Mouse (Mus musculus): Measurements from ENCODE around the gene Stk24. TPM values are rescaled to one million over a fixed set of nuclear protein-coding genes. Genes with fewer than 3 reads are reported as not detected.

Gene Stk24
- total RNA-seq, 4 experiments from 2014 or later: 62.3 to 71.6 (median 64.9) TPM

DNA sequence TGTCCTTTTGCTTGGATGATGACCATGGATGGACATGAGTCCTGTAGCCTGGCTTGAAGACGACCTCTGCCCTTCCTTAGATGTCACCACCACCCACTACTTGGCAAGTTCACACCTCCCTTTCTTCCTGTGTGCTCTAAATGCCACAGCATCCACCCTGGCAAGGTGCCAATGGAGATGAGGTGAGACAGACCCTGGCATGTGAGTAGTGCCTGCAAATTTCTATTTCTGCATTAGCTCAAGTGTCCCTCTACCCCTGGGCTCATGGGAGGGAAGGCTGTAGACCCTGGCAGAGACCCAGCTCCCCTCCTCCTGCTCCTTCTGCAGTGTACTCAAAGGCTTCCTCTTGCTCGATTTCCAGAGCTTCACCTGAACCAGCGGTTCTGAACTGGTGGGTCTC lies 64.9 kb downstream of the Stk24 start:
- DNase-seq (ENCODE audit: low spot score in 2 of 2): no peak

- no peak for DNase-seq (ENCODE audit: low spot score in 2 of 2)
Measured at GRCm38 (mm10) chr14:121313283-121313682, 66.5 kb downstream of the Stk24 start.

GRCm38 (mm10) chr14:121311083-121311482 lies 68.7 kb downstream of the Stk24 start:
- no peak for DNase-seq (ENCODE audit: low spot score in 2 of 2)

DNA sequence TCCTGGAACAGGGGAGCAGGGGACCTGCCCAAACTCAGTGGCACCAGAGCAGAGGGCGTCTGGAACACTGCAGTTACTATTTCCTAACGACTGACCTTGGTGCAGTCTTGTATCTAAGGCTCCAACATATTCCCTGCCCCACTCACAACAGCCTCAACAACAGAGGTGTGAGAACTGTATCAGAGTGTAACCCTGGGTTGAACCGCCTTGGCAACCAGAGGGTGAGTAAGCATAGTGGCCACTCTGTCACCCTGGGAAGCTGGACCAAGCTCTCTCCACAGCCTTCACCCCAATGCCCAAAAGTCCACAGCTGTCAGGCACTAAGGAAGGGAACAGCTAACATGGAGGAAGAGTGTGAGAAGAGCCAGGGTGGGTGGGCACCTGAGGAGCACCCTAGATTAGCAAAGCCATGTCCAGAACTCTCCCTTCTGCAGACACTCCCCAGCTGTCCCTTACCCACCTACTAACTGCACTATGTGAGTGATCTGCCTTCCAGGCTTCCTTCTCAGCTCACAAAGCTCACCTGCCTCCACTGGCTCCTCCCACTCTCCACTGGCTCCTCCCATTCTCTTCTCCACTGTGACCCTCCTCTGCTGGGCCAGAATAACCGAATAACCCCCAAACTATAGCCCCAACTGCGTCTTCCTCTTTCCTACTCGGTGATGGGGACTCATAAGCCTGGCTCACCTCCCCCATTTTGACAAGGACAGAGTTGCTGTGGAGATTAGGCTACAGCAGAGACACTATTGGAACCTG lies 69.3 kb downstream of the Stk24 start:
- no peak for DNase-seq (ENCODE audit: low spot score in 2 of 2)

DNA sequence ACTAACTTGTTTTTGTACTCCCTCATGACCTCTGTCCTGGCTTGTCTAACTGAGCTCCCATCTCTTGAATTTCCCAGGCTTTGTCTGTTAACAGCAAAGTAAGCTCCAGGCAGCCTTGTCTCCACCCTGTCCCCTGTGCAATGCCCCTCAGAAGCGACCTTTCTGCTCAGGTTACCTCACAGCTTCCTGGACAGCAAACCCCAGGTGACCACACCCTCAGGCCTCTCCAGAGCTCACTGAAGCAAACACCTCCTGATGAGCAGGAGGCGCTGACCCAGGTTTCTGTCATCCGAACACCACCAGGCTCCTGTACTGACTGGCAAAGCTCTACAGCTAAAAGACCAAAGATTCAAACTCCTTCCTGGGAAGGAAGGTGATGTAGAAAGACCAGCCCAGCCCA lies 69.9 kb downstream of the Stk24 start:
- no peak for DNase-seq (ENCODE audit: low spot score in 2 of 2)

- no peak for DNase-seq (ENCODE audit: low spot score in 2 of 2)
Measured at GRCm38 (mm10) chr14:121305316-121306064, 74.3 kb downstream of the Stk24 start.

DNA sequence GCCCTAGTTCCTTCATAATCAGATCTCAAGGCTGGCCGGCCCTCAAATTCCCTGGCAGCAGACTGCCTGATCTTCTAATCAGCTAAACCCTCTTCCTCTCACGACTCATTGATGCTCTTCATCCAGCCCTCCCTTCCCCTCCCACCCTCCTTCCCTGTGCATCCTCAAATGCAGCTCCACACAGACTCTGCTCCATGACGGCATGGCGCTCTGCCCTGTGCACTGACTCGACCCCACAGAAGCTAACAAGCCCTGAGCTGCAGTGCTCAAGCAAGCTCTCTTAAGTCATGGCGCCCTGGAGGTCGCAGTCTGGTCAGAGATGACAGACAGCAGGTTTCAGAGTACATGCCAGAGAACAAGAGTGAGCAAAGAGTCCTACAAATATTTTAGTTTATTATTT lies 75.3 kb downstream of the Stk24 start:
- no peak for DNase-seq (ENCODE audit: low spot score in 2 of 2)

GRCm38 (mm10) chr14:121299093-121299492 lies 80.7 kb downstream of the Stk24 start:
- DNase-seq (ENCODE audit: low spot score in 2 of 2): no peak

DNA sequence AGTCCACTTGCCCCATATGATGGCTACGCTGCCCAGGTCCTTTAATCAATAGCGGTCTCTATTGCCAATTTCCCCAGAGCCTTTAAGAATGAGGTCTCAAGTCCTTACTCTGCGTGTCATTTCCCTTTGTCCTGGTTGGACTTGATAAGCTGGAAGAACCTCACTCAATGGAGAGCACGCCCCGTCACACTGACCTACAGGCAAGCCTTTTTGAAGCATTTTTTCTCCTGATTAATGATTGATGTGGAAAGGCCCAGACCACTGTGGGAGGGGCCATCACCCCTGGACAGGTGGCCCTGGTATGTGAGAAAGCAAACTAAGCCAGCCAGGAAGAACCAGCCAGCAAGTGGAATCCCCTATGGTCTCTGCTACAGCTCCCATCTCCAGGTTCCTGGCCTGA lies 81.3 kb downstream of the Stk24 start:
- no peak for DNase-seq (ENCODE audit: low spot score in 2 of 2)

GRCm38 (mm10) chr14:121297103-121297502 lies 82.7 kb downstream of the Stk24 start:
- no peak for DNase-seq (ENCODE audit: low spot score in 2 of 2)

DNA sequence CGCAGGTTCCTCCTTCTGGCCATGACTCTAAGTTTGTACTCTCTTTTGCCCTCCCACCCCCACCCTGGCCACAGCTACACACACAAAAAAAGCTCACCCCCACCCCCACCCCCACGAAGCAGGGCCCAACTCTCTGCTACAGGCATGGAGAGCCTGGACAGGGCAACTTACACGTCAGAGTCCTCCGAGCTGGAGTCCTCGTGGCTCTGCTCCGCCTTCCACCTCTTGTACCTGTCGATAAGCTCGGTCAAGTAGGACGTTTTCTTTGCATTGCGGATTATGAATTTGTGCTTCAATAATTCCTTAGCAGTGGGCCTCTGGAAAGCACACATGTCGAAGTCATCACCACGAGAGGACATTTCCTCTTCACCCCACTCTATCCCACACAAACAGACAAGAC lies 85.3 kb downstream of the Stk24 start:
- DNase-seq (ENCODE audit: low spot score in 2 of 2): no peak

GRCm38 (mm10) chr14:121292391-121292790 lies 87.4 kb downstream of the Stk24 start:
- DNase-seq (ENCODE audit: low spot score in 2 of 2): no peak

- no peak for DNase-seq (ENCODE audit: low spot score in 2 of 2)
Measured at GRCm38 (mm10) chr14:121291881-121292280, 87.9 kb downstream of the Stk24 start.

- DNase-seq (ENCODE audit: low spot score in 2 of 2): no peak
Measured at GRCm38 (mm10) chr14:121285379-121286120, 94.3 kb downstream of the Stk24 start.

GRCm38 (mm10) chr14:121281336-121281710 lies 98.5 kb downstream of the Stk24 start:
- no peak for DNase-seq (ENCODE audit: low spot score in 2 of 2)

GRCm38 (mm10) chr14:121280601-121281335 lies 99.0 kb downstream of the Stk24 start:
- no peak for DNase-seq (ENCODE audit: low spot score in 2 of 2)

- peak; percentile 52 to 66 for DNase-seq (ENCODE audit: low spot score in 2 of 2)
Measured at GRCm38 (mm10) chr14:121279106-121279505, 100.7 kb downstream of the Stk24 start.

DNA sequence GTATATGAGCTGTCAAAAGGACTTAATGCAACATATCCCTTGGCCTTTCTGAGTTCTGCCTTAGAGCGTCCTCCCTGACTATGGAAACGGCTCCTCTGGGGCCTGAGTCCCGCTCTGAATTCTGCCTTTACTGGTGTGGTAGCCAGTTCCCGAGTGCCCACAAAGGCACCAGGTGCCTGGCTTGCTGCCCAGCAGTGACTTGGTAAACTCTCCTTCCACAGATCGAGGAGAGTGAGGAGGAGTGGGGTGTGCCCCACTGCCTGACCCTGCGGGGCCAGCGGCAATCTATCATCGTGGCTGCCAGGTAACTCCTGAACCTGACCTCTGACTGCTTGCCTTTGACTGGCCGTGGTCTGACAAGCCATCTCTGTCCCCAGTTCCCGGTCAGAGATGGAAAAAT lies 103.8 kb downstream of the Stk24 start:
- no peak for DNase-seq (ENCODE audit: low spot score in 2 of 2)

DNA sequence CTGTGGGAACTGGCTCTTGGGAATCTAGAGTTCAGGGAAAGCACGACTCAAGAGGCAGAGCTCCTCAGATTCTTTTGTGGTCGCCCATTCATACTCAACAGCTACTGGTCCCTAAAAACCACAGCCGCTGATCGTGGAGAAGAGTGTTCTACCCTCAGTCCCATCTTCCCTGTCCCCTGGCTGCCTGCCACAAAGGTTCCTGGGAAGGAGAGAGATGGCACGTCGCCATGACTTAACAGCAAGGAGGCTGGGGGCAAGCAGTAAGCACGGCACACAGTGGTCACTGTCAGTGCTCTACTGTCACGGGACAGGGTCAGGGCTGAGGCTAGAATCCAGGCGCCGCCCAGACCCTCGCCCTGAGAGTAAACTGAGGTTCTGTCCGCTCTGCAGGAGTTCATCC lies 104.8 kb downstream of the Stk24 start:
- DNase-seq (ENCODE audit: low spot score in 2 of 2): no peak

DNA sequence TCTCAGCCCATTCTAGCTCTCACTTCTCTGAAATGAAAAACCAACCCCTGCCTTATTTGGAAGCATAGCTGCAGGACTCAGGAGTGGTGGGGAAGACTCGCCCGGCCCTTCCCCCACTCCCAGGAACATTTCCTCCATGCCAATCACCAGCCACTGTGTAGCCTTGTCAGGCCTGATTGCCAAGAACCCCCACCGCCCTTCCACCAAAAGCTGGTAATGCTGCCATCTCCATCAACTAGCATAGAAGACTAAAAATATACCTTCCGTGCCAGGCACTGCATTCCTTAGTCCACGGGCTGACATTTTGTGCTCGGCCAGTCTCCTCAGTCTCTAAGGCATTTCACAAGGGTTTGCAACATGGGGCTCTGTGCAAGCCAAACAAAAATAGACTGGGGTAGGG lies 109.3 kb downstream of the Stk24 start:
- no peak for DNase-seq (ENCODE audit: low spot score in 2 of 2)

- DNase-seq (ENCODE audit: low spot score in 2 of 2): no peak
Measured at GRCm38 (mm10) chr14:121267801-121268200, 112.0 kb downstream of the Stk24 start.

GRCm38 (mm10) chr14:121264453-121264852 lies 115.4 kb downstream of the Stk24 start:
- no peak for DNase-seq (ENCODE audit: low spot score in 2 of 2)

All from left cerebral cortex, adult 8-10 months (tissue).